Mouse (Mus musculus) erythroblast, embryonic 14.5 days (primary cell): ENCODE measurements around the gene Gm10272. TPM values are rescaled to one million over a fixed set of nuclear protein-coding genes. Genes with fewer than 3 reads are reported as not detected.

Source experiments
- H3K27me3 ChIP-seq: 2 replicates; pipeline ENCODE4 v1.6.1; 2012; ENCODE audit warnings: inconsistent platforms; ENCODE audit not compliant: control insufficient read depth
- H3K36me3 ChIP-seq: 2 replicates; pipeline ENCODE4 v1.6.1; 2012; ENCODE audit warnings: mild to moderate bottlenecking, inconsistent platforms; ENCODE audit not compliant: control insufficient read depth
- H3K4me1 ChIP-seq: 2 replicates; pipeline ENCODE4 v1.6.1; 2012; ENCODE audit warnings: inconsistent platforms; ENCODE audit not compliant: control insufficient read depth
- H3K4me3 ChIP-seq: replicated peaks from 2 replicates; pipeline ENCODE3; 2012; ENCODE audit warnings: moderate library complexity, mild to moderate bottlenecking, inconsistent platforms
- H3K9me3 ChIP-seq: 2 replicates; pipeline ENCODE4 v1.6.1; 2012; ENCODE audit warnings: low read length, inconsistent platforms, mixed read lengths; ENCODE audit not compliant: control insufficient read depth
- GATA1 ChIP-seq: IDR thresholded peaks from 2 replicates; pipeline ENCODE4 v1.6.1; 2012; ENCODE audit warnings: low read length, inconsistent platforms, mixed read lengths
- TAL1 ChIP-seq: IDR thresholded peaks from 3 replicates; pipeline ENCODE4 v1.6.1; 2012; ENCODE audit warnings: low read length, inconsistent platforms, mixed read lengths
- polyA plus RNA-seq: library from polyadenylated mRNA; stranded (reverse); fragments of >175 nt; gene quantifications from 2 replicates; pipeline ENCODE4 v1.2.3, GENCODE M21; 2012

The Gm10272 gene
- polyA plus RNA-seq, 1 experiment, result not detected

DNA sequence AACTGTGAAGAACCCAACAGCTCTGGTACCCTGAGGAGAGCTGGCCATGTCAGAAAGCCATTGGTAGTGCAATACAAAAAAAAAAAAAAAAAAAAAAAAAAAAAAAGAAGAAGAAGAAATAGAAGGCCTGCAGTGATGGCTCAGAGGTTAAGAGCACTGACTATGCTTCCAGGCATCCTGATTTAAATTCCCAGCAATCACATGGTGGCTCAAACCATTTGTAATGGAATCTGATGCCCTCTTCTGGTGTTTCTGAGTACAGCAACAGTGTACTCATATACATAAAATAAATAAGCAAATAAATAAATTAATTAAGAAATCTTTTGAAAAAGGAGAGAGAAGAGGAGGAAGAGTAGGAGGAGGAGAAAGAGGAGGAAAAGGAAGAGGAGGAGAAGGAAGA is 47.0 kb downstream of the Gm10272 start:
- Histone ChIP-seq H3K27me3 (no peaks in the 10 kb centered on the region), H3K4me3 (no peak overlapping the region), H3K9me3 (peaks cover 4% of the 10 kb centered on the region; the same call in 1 of the 2 replicates), H3K36me3 (no peaks in the 10 kb centered on the region), H3K4me1 (no peaks in the 10 kb centered on the region)
- TF ChIP-seq GATA1, result no peak
- no peak for TF ChIP-seq TAL1

Other genes starting within 250 kb of the Gm10272 start
- 7.2 and 8.8 TPM in 2 replicates for gene Fam207a, start 190.8 kb upstream of the Gm10272 start, polyA plus RNA-seq
- gene Itgb2, start 176.4 kb upstream of the Gm10272 start, polyA plus RNA-seq, result 0.14 and 0.23 TPM in 2 replicates
- 7.2 and 9.7 TPM in 2 replicates for gene Pttg1ip, start 124.9 kb upstream of the Gm10272 start, polyA plus RNA-seq
- 3.1 and 3.3 TPM in 2 replicates for gene Sumo3, start 100.5 kb upstream of the Gm10272 start, polyA plus RNA-seq
- gene Gm49325, start 100.4 kb upstream of the Gm10272 start, polyA plus RNA-seq, result not detected in 2 replicates
- 2.6 and 2.9 TPM in 2 replicates for gene Ube2g2, start 84.4 kb upstream of the Gm10272 start, polyA plus RNA-seq
- not detected in 2 replicates for gene Tspear, start 20.1 kb upstream of the Gm10272 start, polyA plus RNA-seq
- gene Gm19402, start 15.9 kb upstream of the Gm10272 start, polyA plus RNA-seq, result not detected in 2 replicates
- not detected in 2 replicates for gene Gm9508, start 9.4 kb upstream of the Gm10272 start, polyA plus RNA-seq
- gene Gm10024, start 4.8 kb downstream of the Gm10272 start, polyA plus RNA-seq, result not detected in 2 replicates
- gene Gm10142, start 9.2 kb downstream of the Gm10272 start, polyA plus RNA-seq, result not detected in 2 replicates
- not detected in 2 replicates for gene Krtap12-1, start 14.0 kb downstream of the Gm10272 start, polyA plus RNA-seq
- gene Gm10100, start 19.9 kb downstream of the Gm10272 start, polyA plus RNA-seq, result not detected in 2 replicates
- gene Gm18596, start 36.0 kb downstream of the Gm10272 start, polyA plus RNA-seq, result not detected in 2 replicates
- not detected in 2 replicates for gene Gm9736, start 44.7 kb downstream of the Gm10272 start, polyA plus RNA-seq
- gene Gm3233, start 53.1 kb downstream of the Gm10272 start, polyA plus RNA-seq, result not detected in 2 replicates
- not detected in 2 replicates for gene Gm3238, start 64.7 kb downstream of the Gm10272 start, polyA plus RNA-seq
- gene Gm7138, start 70.3 kb downstream of the Gm10272 start, polyA plus RNA-seq, result not detected in 2 replicates
- not detected in 2 replicates for gene Gm3250, start 75.9 kb downstream of the Gm10272 start, polyA plus RNA-seq
- gene Gm7137, start 81.6 kb downstream of the Gm10272 start, polyA plus RNA-seq, result not detected in 2 replicates
- gene Gm9639, start 88.5 kb downstream of the Gm10272 start, polyA plus RNA-seq, result not detected in 2 replicates
- not detected in 2 replicates for gene Gm19668, start 92.5 kb downstream of the Gm10272 start, polyA plus RNA-seq
- not detected in 2 replicates for gene Gm9507, start 105.2 kb downstream of the Gm10272 start, polyA plus RNA-seq
- gene Gm2696, start 108.1 kb downstream of the Gm10272 start, polyA plus RNA-seq, result not detected in 2 replicates
- not detected in 2 replicates for gene Krtap10-4, start 120.5 kb downstream of the Gm10272 start, polyA plus RNA-seq
- gene Krtap10-10, start 129.3 kb downstream of the Gm10272 start, polyA plus RNA-seq, result 0.04 TPM in 1 of 2 replicates, not detected in the other
- not detected in 2 replicates for gene Gm36176, start 140.2 kb downstream of the Gm10272 start, polyA plus RNA-seq
- gene Gm10318, start 146.2 kb downstream of the Gm10272 start, polyA plus RNA-seq, result not detected in 2 replicates
- not detected in 2 replicates for gene Gm3285, start 155.3 kb downstream of the Gm10272 start, polyA plus RNA-seq
- 0.01 TPM in 1 of 2 replicates, not detected in the other for gene Lrrc3, start 195.9 kb downstream of the Gm10272 start, polyA plus RNA-seq